Mouse (Mus musculus) cerebral cortex, adult 2 months (tissue): ENCODE results near the gene Sfta2.

Source experiments
- WGBS: fragments of 180-500 bp; shearing (Covaris S2); methylation state at CpG from one replicate; pipeline ENCODE4 v1.1.7; 2018; 5-methylcytosine and 5-hydroxymethylcytosine counted together

Sfta2 gene

DNA sequence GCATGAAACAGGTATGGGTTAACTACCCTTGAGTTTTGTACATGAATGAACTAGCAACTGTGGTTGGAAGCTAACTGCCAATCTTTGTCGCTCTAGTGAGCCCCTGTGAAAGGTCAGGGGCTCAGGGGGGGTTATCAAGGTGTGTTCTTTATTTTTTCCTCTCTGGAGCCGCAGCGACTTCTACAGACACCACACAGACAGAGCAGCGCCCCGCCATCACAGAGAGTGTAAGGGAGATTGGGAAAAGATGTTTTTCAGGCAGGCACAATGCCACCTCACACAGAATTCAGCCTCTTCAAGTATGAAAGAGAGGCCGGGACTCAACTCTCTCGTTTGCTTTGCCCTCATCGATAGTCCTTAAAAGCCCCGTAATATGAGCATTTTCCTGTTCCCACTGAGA, 9.2 kb upstream of the Sfta2 start:
- WGBS = 84% methylated on average over 9 of the region's 9 CpGs

- WGBS = 44% methylated on average over 4 of the region's 4 CpGs
Measured at GRCm38 (mm10) chr17:35593786-35594185, 7.6 kb upstream of the Sfta2 start.

DNA sequence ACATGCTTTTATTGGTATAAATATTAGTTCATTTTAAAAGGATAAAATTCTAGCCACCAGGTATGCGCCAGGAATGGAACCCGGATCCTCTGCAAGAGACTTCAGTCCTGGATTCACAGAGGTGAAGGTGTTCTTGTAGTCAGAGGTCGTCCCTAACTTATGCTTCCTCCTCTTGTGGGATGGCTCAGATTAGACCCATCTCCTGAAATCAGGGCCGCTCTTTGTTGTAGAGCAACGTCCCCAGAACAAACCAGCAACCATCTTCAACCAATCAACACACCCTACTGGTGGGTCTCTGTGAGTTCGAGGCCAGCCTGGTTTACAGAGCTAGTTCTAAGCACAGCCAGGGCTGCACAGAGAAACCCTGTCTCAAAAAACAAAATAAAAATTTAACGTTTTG, 6.9 kb upstream of the Sfta2 start:
- WGBS = 88% methylated on average over 7 of the region's 7 CpGs

DNA sequence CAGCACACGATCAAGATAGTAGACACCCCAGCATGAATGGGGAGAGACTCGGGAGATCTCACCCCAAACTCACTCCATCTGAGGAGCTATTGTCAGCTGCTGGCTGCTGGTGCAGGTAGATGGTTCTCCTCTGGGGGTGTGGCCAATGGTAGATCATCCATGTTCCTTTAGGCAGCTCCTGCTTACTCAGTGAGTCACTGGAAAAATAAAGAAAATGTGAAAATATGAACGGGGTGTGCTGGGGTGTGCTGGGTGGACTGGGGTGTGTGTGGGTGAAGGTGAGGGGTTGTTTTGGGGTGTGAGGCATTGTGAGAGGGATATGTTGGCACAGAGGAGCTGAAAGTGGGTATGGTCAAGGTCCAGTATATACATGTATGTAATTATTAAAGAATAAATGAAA, 4.0 kb upstream of the Sfta2 start:
- 91% methylated on average over 3 of the region's 3 CpGs for WGBS

- WGBS = 39% methylated on average over 8 of the region's 8 CpGs
Measured at GRCm38 (mm10) chr17:35601736-35602354, 496 bp downstream of the Sfta2 start.

- WGBS = 81% methylated on average over 4 of the region's 4 CpGs
Measured at GRCm38 (mm10) chr17:35617127-35617526, 15.8 kb downstream of the Sfta2 start.

DNA sequence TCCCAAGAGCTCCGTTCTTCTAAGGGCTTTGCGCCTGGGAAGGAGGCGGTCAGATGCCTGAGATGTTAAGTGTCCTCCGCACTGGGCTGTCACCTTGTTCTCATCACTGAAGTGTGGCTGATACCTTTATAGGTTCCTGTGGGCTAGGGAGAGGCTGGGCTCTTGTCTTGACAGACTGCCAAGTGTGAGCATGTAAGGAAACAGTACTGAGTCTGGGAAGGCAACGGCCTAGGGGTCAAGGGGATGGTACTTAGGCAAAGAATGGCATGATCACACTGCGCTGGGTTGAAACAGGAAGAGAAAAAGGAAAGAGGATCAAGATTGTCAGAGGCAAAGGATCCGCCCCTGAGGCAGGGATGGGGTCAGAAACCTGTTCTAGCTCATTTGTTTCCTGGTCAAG, 25.2 kb downstream of the Sfta2 start, which contains the start of gene Gm9573:
Gm9573 (minus strand) TSS at position 101 of the 400 bp plus-strand sequence.
- 87% methylated on average over 7 of the region's 7 CpGs for WGBS

DNA sequence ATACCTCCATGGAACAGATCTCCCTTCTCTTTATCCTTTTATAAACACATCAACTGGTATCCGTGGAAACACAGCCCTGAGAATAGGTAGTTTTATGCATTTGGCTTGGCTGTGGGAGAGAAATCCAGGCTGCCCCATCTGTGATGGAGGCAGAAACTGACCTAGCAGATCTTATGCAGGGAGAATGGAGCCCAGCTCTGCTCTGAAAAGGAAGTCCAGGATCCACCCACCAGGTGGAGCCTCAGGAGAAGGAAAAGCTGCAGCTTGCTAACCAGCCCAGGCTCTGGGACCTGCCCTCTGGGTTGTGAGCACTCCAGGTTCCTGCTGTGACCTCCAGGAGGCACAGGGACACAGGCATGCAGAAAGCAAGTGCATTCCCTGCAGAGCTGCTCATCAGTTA, 32.6 kb downstream of the Sfta2 start:
- 12% methylated on average over 1 of the region's 1 CpGs for WGBS

GRCm38 (mm10) chr17:35635202-35635601, 33.9 kb downstream of the Sfta2 start:
- 66% methylated on average over 3 of the region's 3 CpGs for WGBS

DNA sequence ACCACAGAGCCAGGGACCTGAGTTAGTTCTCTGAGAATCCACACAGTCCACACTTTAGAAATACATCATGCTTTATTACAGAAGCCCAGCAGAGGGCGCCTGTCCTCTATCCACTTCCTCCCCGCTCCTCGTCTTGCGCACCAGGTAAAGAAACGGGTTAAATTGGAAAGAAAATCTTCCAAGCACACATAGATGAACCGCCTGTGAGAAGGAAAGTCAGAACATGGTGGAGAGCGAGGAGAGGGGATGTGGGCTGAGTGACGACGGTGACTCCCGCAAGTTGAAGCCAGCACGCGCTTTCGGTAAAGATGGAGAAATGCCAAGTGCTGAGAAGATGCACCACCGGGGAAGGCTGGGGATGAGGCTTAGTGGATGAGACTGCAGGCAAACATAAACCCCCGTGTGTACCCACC, 34.4 kb downstream of the Sfta2 start:
- 0% methylated on average over 15 of the region's 15 CpGs for WGBS

DNA sequence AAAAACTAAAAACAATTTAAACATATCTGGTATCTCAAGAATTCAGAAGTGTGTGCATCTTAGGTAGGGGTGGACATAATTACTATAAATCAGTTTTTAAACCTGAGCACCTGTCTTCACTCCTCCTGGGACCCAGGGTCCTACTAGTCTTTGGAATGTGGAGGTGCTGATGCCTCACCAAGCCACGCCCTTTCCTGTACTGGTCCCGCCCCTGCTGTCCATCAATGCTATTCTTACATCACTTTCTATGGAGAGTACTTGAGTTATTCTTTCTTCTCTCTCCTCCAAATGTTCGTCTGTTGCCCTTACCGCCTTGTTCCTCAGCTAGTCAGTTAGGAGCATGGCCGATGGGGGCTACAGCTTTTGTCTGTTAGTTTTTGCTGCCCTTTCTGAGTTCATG, 35.0 kb downstream of the Sfta2 start:
- WGBS = 26% methylated on average over 5 of the region's 5 CpGs

DNA sequence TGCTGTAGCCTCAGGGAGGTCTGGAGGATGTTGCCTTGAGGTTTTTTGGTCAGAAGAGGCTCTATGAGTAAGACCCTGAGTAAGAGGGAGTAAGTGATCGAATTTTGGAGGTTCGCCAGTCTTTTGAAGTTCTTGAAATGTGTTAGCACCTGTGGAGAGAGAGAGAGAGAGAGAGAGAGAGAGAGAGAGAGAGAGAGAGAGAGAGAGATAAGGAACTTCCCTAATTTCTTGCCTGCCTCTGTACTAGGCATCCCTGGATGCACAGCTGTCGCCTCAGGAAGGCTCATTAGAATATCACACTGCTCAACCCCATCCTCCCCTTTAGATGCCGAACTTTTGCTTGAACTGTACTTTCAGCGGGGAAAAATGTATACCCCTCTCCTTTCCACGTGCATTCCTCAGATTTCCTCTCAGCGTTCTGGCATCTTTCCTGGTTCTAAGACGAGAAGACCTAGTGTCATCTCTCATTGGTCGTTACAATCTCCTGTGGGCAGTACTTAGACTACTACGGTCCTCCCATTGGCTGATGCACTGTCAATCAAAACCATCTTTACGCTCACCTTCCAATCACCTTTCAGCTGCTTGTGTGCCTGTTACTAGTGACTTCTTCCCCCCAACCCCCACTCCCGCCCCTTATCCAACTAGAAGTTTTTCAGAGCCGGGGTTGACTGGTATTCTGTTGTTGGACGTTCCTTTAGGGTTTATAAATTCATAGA, 37.3 kb downstream of the Sfta2 start:
- WGBS = 28% methylated on average over 14 of the region's 14 CpGs

GRCm38 (mm10) chr17:35639352-35639751, 38.0 kb downstream of the Sfta2 start:
- 59% methylated on average over 6 of the region's 6 CpGs for WGBS

DNA sequence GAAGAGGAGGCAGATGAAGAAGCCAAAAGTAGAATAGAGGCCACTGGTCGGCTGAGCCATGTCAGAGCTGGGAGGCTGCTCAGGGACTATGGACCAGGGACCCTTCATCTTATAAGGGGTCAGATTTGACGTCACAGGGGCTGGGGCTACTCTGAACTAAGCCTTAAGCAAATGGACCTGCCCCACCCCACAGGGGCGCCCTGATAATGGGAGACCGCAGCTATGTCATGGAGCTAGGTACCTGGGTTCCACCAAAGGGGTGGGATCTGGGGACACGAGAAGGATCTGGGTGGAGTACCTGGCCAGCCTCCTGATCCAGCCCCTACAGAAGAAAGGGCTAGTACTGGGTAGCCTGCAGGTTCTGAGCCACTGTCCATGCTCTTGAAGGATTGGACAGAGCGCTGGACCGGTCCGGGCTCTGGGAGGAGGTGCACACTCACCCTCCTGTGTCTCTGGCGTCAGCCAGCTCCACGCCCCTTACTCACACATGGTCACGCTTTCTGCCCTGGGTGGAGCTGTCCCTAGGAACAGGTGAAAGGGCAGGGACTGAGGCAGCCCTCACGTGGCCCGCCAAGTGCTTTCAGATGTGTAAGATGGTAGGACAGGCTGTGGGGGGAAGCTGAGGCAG, 42.4 kb downstream of the Sfta2 start, which contains the start of gene Mucl3:
Mucl3 (minus strand) TSS at position 87 of the 628 bp plus-strand sequence.
- WGBS = 77% methylated on average over 13 of the region's 13 CpGs

DNA sequence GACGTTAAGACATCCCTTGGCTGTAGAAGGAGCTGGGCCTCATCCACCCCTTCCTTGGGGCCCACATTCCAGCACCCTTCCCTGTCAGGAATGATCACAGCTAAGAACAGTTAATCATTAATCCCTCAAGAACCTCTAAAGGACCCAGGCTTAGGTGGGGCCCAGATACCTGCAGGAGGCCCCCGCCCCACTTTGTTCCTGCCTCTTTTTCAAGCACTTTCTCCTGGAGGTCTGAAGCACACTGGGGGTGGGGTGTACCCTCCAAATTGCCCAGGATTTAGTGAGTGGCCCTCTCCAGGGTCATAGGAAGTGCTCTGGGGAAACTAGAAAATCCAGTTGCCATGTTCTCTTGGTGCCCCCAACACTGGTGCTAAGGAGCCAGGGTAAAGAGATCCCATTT, 48.1 kb downstream of the Sfta2 start:
- WGBS = 74% methylated on average over 2 of the region's 2 CpGs

GRCm38 (mm10) chr17:35653086-35653485, 51.7 kb downstream of the Sfta2 start:
- WGBS = 77% methylated on average over 2 of the region's 2 CpGs

DNA sequence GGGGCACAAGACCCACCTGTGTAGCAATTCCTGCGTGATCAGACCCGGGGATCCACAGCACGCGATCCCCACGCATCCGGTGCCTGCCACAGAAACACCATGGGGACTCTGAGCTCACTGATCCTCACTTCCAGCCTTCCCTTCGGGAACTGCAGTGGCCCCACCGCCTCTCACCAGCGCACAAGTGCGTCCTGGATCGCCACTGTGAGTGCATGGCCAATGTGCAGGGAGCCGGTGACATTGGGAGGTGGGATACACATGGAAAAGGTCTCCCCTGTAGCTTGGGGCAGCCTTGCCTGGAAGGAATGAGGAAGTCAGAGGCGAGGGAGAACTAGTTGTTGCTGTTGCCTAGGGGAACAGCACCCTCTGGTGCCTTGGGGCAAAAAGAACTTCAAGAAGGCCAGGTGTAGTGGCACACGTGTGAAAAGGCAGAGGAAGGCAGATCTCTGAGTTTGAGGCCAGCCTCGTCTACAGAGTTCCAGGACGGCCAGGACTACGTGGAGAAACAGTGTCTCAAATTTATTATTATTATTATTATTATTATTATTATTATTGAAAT, 64.7 kb downstream of the Sfta2 start:
- 74% methylated on average over 17 of the region's 17 CpGs for WGBS

DNA sequence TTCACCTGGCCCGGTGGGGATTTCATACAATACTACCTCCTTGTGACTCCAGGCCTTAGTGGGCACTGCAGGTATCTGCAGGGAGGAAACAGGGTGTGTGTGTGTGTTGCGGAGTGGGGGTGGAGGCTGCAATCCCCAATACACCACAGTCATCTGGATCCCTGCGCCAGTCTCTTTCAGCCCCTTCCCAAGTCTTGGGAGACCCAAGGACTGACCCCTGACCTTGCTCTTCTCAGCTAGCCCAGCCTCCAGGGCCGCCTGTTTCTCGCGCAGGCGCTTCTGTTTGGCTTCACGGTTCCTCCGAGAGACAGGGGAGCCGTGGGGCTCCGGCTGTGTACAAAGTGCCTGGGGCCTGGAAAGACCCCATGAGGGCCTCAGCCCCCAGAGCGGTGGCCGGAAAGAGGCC, 65.5 kb downstream of the Sfta2 start:
- WGBS = 5% methylated on average over 13 of the region's 13 CpGs

DNA sequence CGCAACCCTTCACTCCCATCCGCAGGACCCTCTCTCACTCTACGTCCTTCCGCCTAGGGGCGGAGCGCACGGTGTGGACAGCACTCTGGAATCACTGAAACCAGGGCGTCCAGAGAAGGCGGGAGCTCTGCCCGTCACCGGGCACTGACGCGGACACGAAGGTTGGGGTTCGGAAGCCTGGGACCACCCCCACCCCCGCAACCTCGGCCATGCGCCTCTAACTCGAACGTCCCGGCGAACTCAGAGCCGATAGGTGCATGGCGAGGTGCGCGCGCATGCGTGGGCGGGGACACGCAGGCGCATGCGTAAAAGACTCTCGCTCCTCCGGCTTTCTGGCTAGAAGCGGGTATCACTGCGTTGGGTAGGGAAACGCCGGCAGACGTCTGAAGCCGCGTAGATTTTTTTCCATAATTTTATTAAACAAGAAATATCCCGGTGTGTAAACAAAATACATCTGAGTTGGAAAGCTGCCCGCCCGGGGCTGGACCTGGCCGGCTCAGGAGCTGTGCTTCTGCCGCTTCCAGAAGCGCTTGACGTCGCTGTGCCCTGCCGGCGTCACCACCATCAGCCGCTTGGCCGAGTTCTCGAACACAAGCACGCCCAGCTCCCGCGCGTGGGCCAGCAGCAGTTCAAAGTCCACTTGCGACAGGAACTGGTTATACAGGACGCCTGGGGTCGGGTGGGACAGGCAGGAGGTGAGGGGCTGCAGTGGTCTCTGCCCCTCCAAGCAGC, 66.2 kb downstream of the Sfta2 start, which contains the start of gene Vars2:
Vars2 (minus strand) TSS at position 259 of the 732 bp plus-strand sequence.
- WGBS = under 1% methylated on average over 61 of the region's 61 CpGs

- 93% methylated on average over 9 of the region's 9 CpGs for WGBS
Measured at GRCm38 (mm10) chr17:35669731-35670130, 68.4 kb downstream of the Sfta2 start.

DNA sequence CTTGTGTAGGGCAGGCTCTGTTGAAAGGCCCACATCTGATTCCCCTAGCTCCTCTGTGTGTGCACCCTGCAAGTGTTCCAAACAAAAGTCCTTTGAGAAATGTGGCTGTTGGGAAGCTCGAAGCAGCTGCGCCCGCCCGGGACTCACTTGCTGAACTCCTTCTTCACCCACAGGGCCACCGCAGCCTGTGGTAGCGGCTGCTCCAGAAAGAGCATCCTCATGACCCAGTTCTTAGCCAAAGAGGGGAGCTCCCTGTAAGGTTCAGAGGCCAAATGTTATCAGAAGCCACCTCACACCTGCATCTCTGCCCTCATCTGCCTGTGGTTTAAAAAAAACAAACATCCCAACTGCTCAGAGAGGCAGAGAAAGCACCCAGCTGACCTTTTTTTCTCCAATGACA, 70.5 kb downstream of the Sfta2 start:
- WGBS = 76% methylated on average over 6 of the region's 6 CpGs

GRCm38 (mm10) chr17:35672527-35672926, 71.2 kb downstream of the Sfta2 start:
- 83% methylated on average over 6 of the region's 6 CpGs for WGBS
